Mouse (Mus musculus) liver, embryonic 13.5 days (tissue): ENCODE data around the gene Myh9. TPM values are rescaled to one million over a fixed set of nuclear protein-coding genes. Genes with fewer than 3 reads are reported as not detected.
"Not testable (repeated sequence)": the region's sequence is repeated elsewhere in the genome, so short reads cannot be mapped to it uniquely, and the experiment has no call there.

ENCODE experiments used
- ATAC-seq: fragments of 200-750 bp; cut with Nextera tagmentation; 2 replicates; pipeline ENCODE4 v1.8.0; 2017; ENCODE audit warnings: low read depth, mild to moderate bottlenecking, moderate number of reproducible peaks, moderate library complexity
- DNase-seq: peaks from one replicate; pipeline ENCODE4 v3.0.0; 2022
- H3K27ac ChIP-seq: fragments of 300-500 bp; sonication (generic); 2 replicates; pipeline ENCODE4 v1.5.1; 2015; ENCODE audit warnings: moderate library complexity, mild to moderate bottlenecking, inconsistent platforms
- H3K27me3 ChIP-seq: fragments of 300-500 bp; sonication (generic); 2 replicates; pipeline ENCODE4 v1.6.1; 2015; ENCODE audit warnings: mild to moderate bottlenecking, inconsistent platforms
- H3K36me3 ChIP-seq: fragments of 300-500 bp; sonication (generic); 2 replicates; pipeline ENCODE4 v1.6.1; 2015; ENCODE audit warnings: mild to moderate bottlenecking, inconsistent platforms
- H3K4me1 ChIP-seq: fragments of 300-500 bp; sonication (generic); replicated peaks from 2 replicates; pipeline ENCODE4 v1.6.1; 2015; ENCODE audit warnings: inconsistent platforms
- H3K4me2 ChIP-seq: fragments of 300-500 bp; sonication (generic); 2 replicates; pipeline ENCODE4 v1.6.1; 2015; ENCODE audit warnings: inconsistent platforms, mild to moderate bottlenecking, moderate library complexity
- H3K4me3 ChIP-seq: fragments of 300-500 bp; sonication (generic); replicated peaks from 2 replicates; pipeline ENCODE4 v1.5.1; 2015; ENCODE audit warnings: mild to moderate bottlenecking, inconsistent platforms
- H3K9ac ChIP-seq: fragments of 300-500 bp; sonication (generic); 2 replicates; pipeline ENCODE4 v1.6.1; 2015; ENCODE audit warnings: mild to moderate bottlenecking, inconsistent platforms
- H3K9me3 ChIP-seq: fragments of 300-500 bp; sonication (generic); replicated peaks from 2 replicates; pipeline ENCODE4 v1.6.1; 2016; ENCODE audit warnings: inconsistent platforms
- WGBS: fragments of 180-500 bp; shearing (Covaris S2); methylation state at CpG from one replicate; pipeline ENCODE4 v1.1.7; 2015; ENCODE audit not compliant: insufficient replicate concordance; 5-methylcytosine and 5-hydroxymethylcytosine counted together
- polyA plus RNA-seq: library from polyadenylated mRNA; unstranded; fragments of >200 nt; fragmentation: Nextera tagmentation; extraction: Ambion mirVana; gene quantifications from 2 replicates; pipeline ENCODE4 v1.2.1, GENCODE M21; 2015

The Myh9 gene
- polyA plus RNA-seq, 1 experiment from 2014 or later, result 18.3 TPM

GRCm38 (mm10) chr15:77725393-77726020, 116.5 kb downstream of the Myh9 start:
- not testable (repeated sequence) for H3K4me3 ChIP-seq, H3K9ac ChIP-seq, H3K27me3 ChIP-seq, H3K27ac ChIP-seq, ATAC-seq, DNase-seq, H3K9me3 ChIP-seq, H3K36me3 ChIP-seq, H3K4me1 ChIP-seq, H3K4me2 ChIP-seq
- 53% methylated on average over 6 of the region's 6 CpGs for WGBS

DNA sequence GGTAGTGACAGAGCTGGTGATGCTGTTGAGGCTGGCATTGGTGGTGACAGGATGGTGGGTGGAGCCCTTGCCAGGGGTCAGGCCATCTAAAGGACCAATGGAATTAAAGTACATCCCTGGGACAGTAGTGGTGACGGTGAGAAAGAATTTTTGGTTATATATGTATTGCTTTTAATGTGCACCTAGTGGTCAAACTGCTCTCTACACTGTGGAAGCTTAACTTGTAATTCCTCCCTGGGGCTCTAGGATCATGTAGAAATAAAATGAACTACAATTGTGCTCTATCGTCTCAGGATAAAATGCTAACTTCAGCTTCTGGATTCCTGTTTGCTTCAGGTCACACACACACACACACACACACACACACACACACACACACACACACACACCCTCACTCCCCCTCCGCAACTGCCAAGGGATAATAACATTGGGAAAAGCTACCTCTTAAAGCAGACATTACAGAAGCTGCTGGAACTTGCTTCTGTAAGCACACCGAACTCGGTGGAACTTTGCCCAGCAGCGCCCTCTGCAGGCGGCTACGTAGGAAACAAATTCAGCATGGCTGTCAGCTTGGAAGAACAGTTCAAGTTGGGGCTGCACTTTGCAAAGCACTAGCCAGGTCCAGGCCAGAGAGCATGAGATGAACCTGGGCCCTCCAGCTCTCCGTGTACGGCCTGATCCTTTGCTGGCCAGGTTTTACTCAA, 117.6 kb downstream of the Myh9 start:
- H3K27ac ChIP-seq, DNase-seq, H3K9me3 ChIP-seq, H3K4me1 ChIP-seq, H3K4me3 ChIP-seq, ATAC-seq, H3K9ac ChIP-seq, H3K4me2 ChIP-seq, H3K36me3 ChIP-seq, H3K27me3 ChIP-seq: not testable (repeated sequence)
- 17% methylated on average over 3 of the region's 10 CpGs for whole genome bisulfite sequencing

GRCm38 (mm10) chr15:77721509-77721908, 120.5 kb downstream of the Myh9 start:
- not testable (repeated sequence) for H3K9ac ChIP-seq, H3K4me3 ChIP-seq, H3K4me2 ChIP-seq, H3K36me3 ChIP-seq, H3K27me3 ChIP-seq, H3K4me1 ChIP-seq, H3K27ac ChIP-seq, ATAC-seq, DNase-seq, H3K9me3 ChIP-seq
- no CpG with 5 or more reads among the region's 3 CpGs for WGBS

GRCm38 (mm10) chr15:77718240-77718639, 123.7 kb downstream of the Myh9 start:
- not testable (repeated sequence) for H3K4me2 ChIP-seq, H3K27ac ChIP-seq, DNase-seq, H3K27me3 ChIP-seq, H3K4me1 ChIP-seq, H3K4me3 ChIP-seq, H3K9ac ChIP-seq, H3K9me3 ChIP-seq, ATAC-seq, H3K36me3 ChIP-seq
- WGBS, result 61% methylated on average over 2 of the region's 6 CpGs

Other genes starting within 250 kb of the Myh9 start
- not detected in 2 replicates for gene Apol10b, start 246.1 kb downstream of the Myh9 start, polyA plus RNA-seq
- gene Gm36245, start 242.9 kb downstream of the Myh9 start, polyA plus RNA-seq, result not detected in 2 replicates
- 10.6 and 12.5 TPM in 2 replicates for gene Apol11b, start 198.9 kb downstream of the Myh9 start, polyA plus RNA-seq
- not detected in 2 replicates for gene Apol7e, start 143.3 kb downstream of the Myh9 start, polyA plus RNA-seq
- gene Apol9b, start 113.1 kb downstream of the Myh9 start, polyA plus RNA-seq, result not detected in 2 replicates
- 29.8 and 34.9 TPM in 2 replicates for gene Apol8, start 85.2 kb downstream of the Myh9 start, polyA plus RNA-seq
- gene Txn2, start 86.8 kb upstream of the Myh9 start, polyA plus RNA-seq, result 235 and 238 TPM in 2 replicates
- gene Foxred2, start 114.5 kb upstream of the Myh9 start, polyA plus RNA-seq, result 1.0 and 1.1 TPM in 2 replicates
- gene Eif3d, start 128.6 kb upstream of the Myh9 start, polyA plus RNA-seq, result 200 and 222 TPM in 2 replicates